Mouse (Mus musculus) frontal cortex, postnatal 14 days (tissue): ENCODE data around the gene Lemd2.
A peak's percentile ranks its signal among the peaks of the same experiment; 100 is the strongest.

ENCODE experiments used
- DNase-seq, 2 experiments: peaks; one replicate each; pipeline ENCODE4 v3.0.0; 2022; ENCODE audit warnings: low spot score in 2 of 2

Lemd2 gene

GRCm38 (mm10) chr17:27228216-27228915, 24.1 kb upstream of the Lemd2 start:
- DNase-seq, result no peak

GRCm38 (mm10) chr17:27227258-27227657, 23.0 kb upstream of the Lemd2 start:
- DNase-seq, result no peak

DNA sequence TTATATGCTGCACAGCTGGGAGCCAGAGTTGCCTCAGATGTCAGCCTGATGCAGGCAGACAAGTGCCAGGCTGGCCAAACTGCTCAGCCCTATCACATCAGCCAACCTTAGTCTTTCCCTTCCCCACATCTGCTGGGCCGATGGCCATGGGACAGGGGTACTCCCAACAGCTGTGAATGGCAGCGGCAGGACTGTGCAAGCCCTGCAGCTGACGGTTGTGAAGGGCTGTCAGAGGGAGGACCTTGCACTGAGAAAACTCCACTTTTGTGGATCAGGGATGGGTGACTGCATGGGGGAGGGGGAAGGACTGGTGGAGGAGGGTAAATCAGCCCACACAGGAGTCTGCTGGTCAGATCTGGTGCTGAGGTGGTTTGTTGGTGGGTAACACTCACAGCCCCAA, 22.4 kb upstream of the Lemd2 start:
- no peak for DNase-seq

- DNase-seq, result no peak
Measured at GRCm38 (mm10) chr17:27225801-27226200, 21.5 kb upstream of the Lemd2 start.

- DNase-seq, result no peak
Measured at GRCm38 (mm10) chr17:27223821-27224220, 19.6 kb upstream of the Lemd2 start.

DNA sequence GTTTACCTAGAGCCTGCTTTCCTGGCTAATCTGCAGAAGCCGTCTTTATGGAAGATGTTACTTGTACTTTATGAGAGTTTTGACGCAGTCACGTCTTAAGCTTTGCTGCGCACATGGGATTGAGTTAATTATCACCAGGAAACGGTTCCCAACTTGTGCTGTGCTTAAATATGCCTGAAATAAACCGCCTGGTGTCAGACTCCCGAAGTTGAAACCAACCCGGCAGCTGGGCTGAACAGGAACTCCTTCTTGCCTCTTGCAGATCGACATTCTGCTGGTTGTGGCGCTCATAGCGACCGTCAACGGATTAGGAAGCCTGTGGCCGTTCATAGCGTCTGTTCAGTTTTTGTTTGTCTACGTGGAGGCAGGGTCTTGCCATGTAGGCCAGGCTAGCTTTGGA, 17.3 kb upstream of the Lemd2 start:
- DNase-seq, result no peak

DNA sequence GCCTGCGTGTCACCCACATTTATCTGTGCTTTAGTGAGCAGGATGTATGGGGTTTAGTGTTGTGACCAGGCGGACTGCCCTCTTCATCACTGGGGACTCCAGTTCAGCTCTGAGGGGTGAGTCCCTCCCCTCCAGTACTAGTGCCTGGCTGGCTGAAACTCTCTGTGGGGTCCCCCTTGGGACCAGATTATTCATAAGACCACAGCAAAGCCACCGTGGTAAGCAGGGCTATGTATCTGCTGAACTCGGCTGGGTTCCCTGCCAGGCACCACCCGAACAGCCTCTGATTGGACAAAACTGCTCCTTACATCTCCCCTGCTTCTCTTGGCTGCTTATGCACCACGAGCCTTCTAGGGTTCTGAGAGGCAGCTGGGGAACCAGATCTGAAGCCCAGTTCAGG, 14.6 kb upstream of the Lemd2 start:
- no peak for DNase-seq

DNA sequence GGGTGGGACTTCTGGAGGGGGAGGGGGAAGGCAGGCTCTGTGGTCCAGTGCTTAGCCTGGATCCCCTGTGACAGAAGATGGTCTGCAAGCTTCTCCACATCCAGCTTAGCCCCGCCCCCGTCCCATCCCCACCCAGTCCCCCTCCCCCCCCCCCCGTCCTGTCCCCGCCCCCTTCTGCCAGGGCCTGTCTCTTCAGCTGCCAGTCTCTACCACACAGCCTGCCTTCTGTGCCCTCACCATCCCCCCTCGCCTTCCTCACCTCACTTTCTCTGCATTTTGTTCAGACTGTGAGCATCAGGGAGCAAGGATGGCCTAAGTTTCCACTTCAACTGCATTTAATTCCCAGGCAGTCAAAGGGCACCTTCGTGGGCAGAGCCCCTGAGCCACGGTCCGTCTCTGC, 14.1 kb upstream of the Lemd2 start:
- DNase-seq, result no peak

DNA sequence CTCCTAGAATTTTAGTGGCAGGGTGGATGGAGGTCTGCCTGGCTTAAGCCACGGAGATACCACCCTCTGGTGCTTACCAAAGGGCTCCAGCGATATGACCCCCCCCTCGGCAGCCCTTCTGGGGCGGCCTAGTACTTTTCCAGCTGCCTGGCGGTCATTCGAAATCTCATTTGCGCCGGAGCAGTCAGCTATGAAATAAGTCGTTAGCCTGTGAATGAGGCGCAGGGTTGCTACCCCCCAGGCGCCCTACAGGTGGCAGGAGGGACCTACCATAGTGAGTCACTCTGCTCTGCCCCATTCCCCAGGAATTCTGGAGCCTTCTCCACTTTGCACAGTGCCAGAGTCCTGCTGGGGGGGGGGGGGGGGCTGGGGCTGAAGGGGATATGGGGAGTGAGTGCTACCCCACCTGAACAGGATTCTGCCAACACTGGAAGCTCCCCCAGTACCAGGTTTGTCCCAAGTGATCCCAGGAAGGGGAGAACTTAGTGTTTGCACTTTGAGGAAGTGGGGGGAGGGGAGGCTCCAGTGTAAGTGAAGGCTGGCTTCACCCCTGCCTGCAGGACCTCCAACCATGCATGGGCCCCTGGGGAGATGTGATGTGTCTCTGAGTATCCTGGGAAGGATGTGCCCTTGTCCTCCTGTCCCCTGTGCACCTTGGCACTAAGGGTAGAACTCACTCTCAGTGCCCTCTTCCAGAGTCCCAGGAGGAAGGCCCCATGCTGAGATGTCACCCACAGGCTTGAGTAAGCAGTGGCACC, 8.7 kb upstream of the Lemd2 start:
- DNase-seq, result peak in 1 of 2 experiments; percentile 54

DNA sequence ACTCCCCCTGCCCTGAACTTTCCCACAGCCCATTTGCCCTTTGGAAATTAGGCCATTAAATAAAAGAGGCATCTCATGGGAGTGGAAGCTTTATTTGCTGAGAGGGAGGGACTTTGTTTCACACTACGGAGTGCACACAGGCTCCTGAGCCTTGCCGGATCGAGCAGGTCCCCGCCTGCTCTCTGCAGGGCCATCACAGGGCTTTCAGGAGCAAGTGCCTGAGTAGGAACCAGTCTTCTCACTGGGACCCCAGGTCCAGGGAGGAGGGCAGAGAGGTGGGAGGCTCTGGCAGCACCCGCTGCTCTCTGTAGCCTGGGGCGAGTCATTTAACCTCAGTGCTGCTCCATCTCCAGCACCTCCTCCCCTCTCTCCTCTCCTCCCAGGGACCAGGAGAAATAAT, 7.7 kb upstream of the Lemd2 start:
- DNase-seq, result no peak

DNA sequence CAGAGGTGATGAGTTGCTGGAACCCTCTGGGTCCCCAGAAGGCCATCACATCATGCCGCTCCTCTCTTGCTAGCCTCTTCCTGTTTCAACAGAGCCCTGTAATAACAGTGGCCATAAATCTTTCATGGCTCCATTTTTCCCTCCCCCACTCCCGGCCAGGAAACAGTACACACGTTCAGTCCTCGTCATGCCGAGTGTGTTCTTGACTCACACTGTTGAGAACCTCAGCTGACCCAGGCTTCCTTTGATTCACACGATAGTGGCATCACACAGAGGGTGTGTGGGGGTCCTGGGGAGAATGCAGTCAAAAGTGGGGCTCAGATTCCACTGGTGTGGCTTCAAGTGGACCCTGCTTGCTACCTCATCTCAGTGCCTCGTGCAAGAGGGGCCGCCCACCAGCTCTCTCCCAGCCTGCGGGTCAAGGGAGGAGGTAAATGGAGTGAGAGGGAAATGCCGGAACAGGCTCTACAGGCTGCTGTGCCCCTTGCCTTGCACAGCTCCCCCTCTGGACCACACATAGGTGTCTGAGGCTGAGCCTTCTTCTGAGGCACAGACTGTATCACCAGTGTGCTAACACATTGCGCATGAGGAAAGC, 2.9 kb upstream of the Lemd2 start:
- no peak for DNase-seq

GRCm38 (mm10) chr17:27203358-27204074, 753 bp downstream of the Lemd2 start:
- no peak for DNase-seq

- no peak for DNase-seq
Measured at GRCm38 (mm10) chr17:27202919-27203357, 1.3 kb downstream of the Lemd2 start.

GRCm38 (mm10) chr17:27201981-27202380, 2.3 kb downstream of the Lemd2 start:
- DNase-seq, result no peak

DNA sequence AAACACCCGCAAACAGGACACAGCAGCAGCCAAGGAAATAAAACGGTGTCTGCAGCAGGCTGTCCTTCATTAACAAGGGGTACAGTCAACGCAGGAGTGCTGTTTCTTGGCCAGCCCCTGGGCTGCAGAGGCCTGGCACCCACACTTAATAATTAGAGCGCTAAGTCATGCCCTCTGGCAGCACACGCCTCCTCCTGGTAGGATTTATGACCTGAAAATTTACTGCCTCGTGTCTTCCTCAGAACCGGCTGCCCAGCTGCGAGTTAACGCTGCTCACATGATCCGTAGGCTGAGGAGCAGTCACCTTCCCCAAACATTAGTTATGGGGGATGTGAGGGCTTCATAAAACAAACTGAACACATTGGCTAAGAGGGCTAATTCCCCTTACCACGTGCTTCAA, 3.5 kb downstream of the Lemd2 start:
- no peak for DNase-seq

DNA sequence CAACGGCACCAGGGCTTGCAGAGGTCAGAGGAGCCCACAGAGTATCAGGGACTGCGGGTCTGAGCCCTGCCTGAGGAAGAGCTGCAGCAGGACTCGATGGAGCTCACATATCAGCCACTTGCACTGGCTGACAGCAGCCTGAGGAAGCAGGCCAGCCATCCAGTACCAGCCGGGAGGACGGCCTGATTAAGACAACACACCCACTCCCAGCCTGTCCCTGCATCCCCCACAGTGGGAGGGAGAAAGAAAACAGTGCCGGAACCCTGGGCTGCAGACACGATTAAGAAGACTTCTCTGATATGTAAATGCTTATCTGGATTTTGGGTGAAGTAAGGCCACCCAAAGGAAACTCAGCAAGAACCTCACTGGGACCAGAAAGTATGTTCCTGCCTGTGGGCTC, 4.4 kb downstream of the Lemd2 start:
- no peak for DNase-seq

- no peak for DNase-seq
Measured at GRCm38 (mm10) chr17:27199205-27199604, 5.1 kb downstream of the Lemd2 start.

DNA sequence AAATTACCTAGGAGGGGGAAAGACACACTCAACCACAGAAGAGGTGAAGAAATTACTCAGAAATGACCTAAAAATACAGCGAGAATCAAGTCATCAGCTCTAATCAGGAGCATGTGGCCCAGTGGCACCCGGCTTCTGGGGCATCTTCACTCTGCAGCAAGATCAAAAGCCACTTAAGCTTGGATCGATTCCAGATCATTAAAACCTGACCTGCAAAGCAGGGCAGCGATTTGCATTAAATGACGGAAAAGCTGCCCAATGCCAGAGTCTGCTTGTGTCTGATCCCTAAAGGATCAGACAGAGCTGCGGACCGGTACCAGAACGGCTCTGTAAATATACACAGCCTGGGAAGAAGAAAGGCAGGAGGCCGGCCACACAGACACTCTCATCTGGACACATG, 8.1 kb downstream of the Lemd2 start:
- no peak for DNase-seq

DNA sequence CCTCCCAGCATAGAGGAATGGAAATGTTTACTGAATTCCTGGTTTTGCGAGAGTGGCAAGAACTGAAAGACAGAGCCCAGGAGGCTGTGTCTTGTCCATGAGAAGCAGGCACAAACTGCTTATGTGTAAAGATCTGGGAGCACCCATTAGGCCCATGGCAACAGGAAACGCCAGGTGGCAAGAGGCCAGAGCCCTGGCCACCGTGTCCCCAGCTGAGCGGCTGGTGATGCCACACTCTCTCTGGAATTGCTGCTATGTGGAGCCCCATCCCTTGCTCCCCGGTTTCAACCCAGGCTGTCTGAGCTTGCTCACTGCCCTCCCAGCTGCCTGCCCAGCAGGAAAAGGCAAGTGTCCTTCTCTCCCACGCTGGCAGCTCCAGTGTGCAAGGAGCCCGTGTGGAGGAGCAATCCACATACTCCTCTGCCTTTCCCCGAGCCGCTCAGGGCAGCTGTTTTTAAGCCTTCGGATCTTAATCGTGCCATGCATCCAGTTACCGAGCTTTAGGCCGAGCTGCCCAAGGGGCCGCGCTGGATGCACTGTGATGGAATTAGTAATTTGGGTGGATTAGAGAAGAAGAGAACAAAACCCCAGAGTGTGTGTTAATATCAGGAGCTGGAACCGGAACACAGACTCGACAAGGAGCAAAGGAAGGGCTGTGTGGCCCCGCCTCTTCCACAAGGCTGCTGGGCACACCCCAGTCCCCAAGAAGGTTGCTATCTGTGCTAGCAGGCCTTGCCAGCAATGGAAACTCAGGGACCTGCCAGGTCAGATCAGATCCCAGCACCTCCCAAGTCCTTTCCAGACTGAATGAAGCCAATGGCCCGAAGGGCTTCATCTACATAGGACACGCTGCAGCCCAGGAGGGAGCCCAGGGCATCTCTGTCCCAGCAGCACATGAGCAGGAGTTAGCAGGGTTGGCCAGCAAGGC, 9.7 kb downstream of the Lemd2 start:
- DNase-seq, result no peak

GRCm38 (mm10) chr17:27191804-27192203, 12.5 kb downstream of the Lemd2 start:
- DNase-seq, result no peak

DNA sequence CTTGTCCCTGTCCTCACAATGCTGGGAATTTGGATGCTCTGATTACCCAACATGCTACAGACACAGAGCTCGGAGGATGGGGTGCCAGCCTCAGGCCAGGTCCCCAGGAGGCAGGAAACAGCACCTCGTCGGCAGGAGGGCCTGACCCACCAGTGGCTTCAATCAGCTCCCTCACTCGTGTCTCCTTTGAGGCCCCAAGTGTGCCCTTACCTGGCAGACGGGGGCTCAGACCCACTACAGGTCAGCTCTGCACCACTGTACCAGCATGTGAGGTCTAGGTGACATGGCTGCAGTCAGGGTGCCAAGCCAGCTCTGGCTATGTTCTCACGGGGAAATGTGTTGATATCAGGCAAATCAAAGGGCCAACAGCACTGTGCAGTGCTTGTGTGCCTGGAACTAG, 13.1 kb downstream of the Lemd2 start:
- DNase-seq, result no peak
